Mouse (Mus musculus) spleen, adult 2 months (tissue): ENCODE results near the gene Prcd.

Experiments
- CTCF ChIP-seq: fragments of 200-500 bp; IDR thresholded peaks from 2 replicates; pipeline ENCODE4 v1.5.1; 2011; ENCODE audit warnings: mild to moderate bottlenecking, inconsistent platforms; ENCODE audit not compliant: insufficient read depth, insufficient read length, insufficient replicate concordance; ENCODE audit errors: extremely low read depth
- POLR2A ChIP-seq: fragments of 200-500 bp; IDR thresholded peaks from 2 replicates; pipeline ENCODE4 v1.6.1; 2011; ENCODE audit warnings: low read depth, low read length, inconsistent platforms

DNA sequence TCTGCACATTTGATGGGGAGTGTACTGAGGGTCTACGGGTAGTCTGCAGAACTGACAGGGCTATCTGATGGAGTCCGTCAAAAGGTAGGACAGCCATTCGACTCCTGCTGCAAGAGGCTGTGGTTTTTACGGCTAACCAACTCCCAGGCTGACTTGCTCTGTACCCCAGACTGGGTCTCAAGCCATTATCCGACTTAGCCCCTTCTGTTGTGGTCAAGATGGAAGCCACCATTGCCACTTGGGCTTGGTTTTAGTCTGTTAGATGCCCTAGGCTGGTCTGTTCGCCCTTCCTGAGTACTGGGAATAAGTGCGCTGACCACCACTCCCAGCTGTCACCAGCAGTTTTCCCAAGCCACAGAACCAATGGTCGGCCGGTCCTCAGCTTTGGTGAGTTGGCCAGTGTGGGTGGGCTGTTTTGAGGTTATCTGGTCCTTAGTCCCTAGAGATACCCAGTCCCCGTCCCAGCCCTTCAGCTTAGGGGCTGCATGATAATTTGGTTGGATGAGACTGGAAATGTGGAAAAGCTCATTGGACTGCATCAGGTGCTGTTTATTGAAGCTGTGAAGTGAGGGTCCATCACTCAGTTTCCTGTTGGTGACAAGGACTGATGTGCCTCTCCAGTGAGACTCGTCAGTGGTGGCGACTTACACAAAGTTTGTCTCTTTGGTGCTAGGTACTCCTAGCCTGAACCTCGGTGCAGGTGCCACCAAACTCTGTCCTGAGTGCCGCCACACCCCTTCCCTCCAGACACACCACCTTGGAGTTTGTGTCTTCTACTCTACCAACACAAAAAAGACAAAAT is 23.0 kb downstream of the Prcd start:
- TF ChIP-seq CTCF (no peak), POLR2A (no peak)
